Mouse (Mus musculus): ENCODE results near the gene Tmem253.

Gene Tmem253

GRCm38 (mm10) chr14:52008321-52009203 is 6.9 kb upstream of the Tmem253 start:
- DNase-seq: peak; percentile 93

- no peak for DNase-seq
These were observed 6.1 kb upstream of the Tmem253 start for GRCm38 (mm10) chr14:52009361-52009760.

- DNase-seq: no peak
These were observed 5.6 kb upstream of the Tmem253 start for GRCm38 (mm10) chr14:52009841-52010240.

GRCm38 (mm10) chr14:52010446-52011111 is 4.9 kb upstream of the Tmem253 start:
- DNase-seq: peak; percentile 86

GRCm38 (mm10) chr14:52011683-52012082 is 3.8 kb upstream of the Tmem253 start:
- DNase-seq: no peak

- no peak for DNase-seq
These were observed 3.4 kb upstream of the Tmem253 start for GRCm38 (mm10) chr14:52012085-52012484.

- no peak for DNase-seq
These were observed 2.9 kb upstream of the Tmem253 start for GRCm38 (mm10) chr14:52012553-52012952.

GRCm38 (mm10) chr14:52013021-52013610 is 2.3 kb upstream of the Tmem253 start:
- DNase-seq: no peak

- DNase-seq: no peak
These were observed 1.7 kb upstream of the Tmem253 start for GRCm38 (mm10) chr14:52013771-52014219.

GRCm38 (mm10) chr14:52014271-52014760 is 1.1 kb upstream of the Tmem253 start:
- DNase-seq: no peak

- DNase-seq: peak; percentile 59
These were observed 622 bp upstream of the Tmem253 start for GRCm38 (mm10) chr14:52014761-52015311.

GRCm38 (mm10) chr14:52016625-52017405 is 1.4 kb downstream of the Tmem253 start:
- DNase-seq: peak; percentile 65

- no peak for DNase-seq
These were observed 2.2 kb downstream of the Tmem253 start for GRCm38 (mm10) chr14:52017662-52018061.

- peak; percentile 28 for DNase-seq
These were observed 3.0 kb downstream of the Tmem253 start for GRCm38 (mm10) chr14:52018248-52019050.

GRCm38 (mm10) chr14:52019051-52019589 is 3.7 kb downstream of the Tmem253 start:
- DNase-seq: no peak

- DNase-seq: peak; percentile 99
These were observed 4.3 kb downstream of the Tmem253 start for GRCm38 (mm10) chr14:52019590-52020340.

GRCm38 (mm10) chr14:52020486-52021137 is 5.2 kb downstream of the Tmem253 start, which contains the start of gene Zfp219:
TSS of gene Zfp219 (minus strand) at chr14:52020733.
- peak; percentile 91 for DNase-seq

GRCm38 (mm10) chr14:52021138-52021529 is 5.7 kb downstream of the Tmem253 start:
- DNase-seq: no peak

GRCm38 (mm10) chr14:52021568-52022212 is 6.2 kb downstream of the Tmem253 start:
- no peak for DNase-seq

All from kidney, adult 9 months (tissue).